Mouse (Mus musculus) gastrocnemius, postnatal 4 days (tissue): ENCODE results near the gene Gm28269. TPM values are rescaled to one million over a fixed set of nuclear protein-coding genes. Genes with fewer than 3 reads are reported as not detected.

Experiments
- DNase-seq, 2 experiments: peaks; one replicate each; pipeline ENCODE4 v3.0.0; 2021 to 2022; ENCODE audit warnings: low spot score in 2 of 2, mixed read lengths in 2 of 2
- long read RNA-seq, 2 experiments: library from polyadenylated mRNA; stranded (forward); transcript quantifications; one replicate each; pipeline ENCODE4 v2.0.0; 2021
- total RNA-seq, 2 experiments: library from RNA; stranded (reverse); gene quantifications; 2 replicates each; pipeline ENCODE4 v1.2.3; 2021

Gm28269 gene
- total RNA-seq = not detected
- long read RNA-seq, experiment 1 = 0 reads
- long read RNA-seq, experiment 2 = 0 reads

DNA sequence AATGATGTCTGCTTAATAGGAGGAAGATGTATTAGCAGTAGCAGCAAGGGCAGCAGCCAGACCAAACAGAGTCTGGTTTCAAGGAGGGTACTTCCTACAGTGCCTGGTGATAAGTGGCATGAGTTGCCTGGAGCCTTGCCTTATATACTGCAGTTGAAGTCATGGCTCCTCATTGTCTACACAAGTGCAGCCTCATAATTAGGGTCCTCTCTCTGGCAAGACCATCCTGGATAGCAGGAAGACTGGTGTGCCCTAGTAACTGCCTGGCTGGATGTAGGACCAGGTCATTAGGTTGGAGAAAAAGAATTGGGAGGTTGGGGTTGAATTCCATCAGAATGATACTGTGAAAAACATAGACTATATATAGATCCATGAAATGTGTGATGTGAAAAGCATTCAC lies at the start of gene Gm28269:
Gene Gm28269 (minus strand): TSS at position 101 of the 400 bp plus-strand sequence.
- no peak for DNase-seq

DNA sequence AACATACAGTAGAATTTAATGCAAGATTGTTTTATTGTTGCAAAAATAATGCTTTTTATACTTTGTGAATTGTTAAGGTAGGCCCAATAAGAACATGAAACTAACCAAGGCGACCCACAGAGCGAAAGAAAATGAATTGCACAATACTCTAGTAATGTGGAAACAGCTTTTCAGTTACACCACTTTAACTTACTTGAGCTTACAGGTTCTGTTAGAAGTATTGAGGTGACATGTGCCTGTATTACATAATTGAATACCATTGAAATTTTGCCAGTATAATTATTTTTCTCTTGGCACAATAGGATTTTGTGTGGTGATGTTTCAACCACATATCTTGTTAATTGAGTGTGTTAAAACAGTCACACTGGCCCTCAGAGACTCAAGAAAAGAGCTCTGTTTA lies 28.0 kb downstream of the Gm28269 start:
- DNase-seq = no peak

DNA sequence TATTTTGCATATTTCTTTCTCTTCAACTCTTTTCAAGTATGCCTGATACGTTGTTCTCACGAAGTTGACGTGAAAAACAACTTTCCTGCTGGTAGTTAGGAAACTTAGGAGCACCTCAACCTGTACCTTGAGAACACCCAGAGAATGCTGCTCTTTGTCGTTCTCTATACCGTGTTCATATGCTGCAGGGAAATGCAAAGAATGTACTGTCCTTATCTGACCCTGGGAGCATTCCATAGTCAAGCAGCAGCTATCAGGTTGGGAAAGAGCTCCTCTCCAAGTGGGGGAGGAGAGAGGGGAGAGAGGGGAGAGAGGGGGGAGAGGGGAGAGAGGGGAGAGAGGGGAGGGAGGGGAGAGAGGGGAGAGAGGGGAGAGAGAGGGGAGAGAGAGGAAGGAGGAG lies 29.6 kb downstream of the Gm28269 start:
- DNase-seq = no peak

DNA sequence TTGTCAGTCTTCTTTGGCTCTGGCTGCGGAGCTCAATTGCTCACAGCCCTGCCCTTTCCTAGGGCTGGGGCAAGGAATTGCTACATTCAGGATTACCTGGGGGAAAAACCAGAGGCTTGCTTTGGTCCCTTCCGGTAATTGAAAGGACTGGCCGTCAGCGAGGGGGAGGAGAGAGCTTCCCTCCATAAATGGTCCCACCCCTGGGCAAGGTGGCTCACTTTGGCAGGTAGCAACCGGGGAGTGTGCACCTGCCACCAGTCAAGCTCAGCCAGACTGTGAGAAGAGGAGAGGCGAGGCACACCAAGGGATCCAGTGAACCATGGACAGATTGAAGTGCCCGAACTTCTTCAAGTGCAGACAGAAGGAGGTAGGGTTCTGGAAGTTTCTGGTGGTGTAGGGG lies 30.1 kb downstream of the Gm28269 start, which contains the start of gene Slc6a14:
Gene Slc6a14 (plus strand): TSS at position 68 of the 400 bp plus-strand sequence.
- DNase-seq = no peak

DNA sequence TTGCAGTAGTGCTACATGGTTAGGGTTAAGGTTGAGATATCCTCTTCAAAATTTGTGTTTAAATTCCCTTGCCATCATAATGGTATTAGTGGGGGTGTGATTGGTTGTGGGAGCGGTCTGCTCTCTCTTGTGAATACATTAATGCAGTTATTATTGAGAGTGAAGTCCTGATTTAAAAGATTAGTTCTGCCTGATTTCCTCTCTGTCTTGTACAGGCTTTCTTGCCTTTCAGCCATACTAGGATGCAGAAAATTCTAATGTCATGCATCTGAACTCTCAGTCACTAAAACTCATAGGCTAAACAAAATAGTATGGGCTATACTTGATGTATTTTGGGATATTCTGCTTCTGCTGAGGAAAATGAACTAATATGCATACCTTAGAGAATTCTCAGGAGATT lies 40.4 kb downstream of the Gm28269 start:
- no peak for DNase-seq

DNA sequence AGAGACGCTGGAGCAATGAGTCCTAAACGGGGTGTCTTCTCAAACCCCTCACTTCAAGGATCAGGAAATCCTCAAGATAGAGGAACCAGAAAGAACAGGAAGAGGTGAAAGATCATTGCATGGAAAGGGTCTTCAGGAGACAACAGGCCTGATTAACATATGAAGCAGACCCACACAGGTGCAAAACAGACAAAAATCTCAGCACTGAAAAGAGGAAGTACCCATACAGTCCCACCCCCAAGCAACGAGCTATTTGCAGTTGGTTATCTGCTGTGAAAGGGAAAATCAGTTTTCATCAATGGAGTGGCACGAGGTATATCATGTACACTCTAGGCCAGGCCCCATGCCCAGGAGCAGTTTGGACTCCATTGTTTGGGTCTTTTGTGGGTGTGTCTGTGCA lies 43.3 kb downstream of the Gm28269 start:
- DNase-seq = no peak

DNA sequence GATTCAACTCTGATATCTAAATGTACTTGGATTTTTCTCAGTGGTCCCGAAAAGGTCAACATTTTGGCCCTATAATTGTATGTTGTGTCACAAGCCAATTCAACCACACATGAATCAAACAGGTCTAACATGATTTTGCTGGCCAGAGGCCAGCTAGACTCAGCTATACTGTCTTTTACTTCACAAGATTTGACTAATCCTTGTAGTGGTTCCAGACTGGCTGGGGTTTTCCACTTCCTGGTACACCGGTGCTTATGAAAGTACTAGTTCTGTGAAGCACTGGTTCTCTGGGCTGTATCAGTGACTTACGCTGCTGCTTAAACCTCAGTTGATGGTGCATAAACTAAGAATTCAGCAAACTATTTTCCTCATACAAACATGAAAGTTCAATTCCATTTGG lies 49.2 kb downstream of the Gm28269 start:
- no peak for DNase-seq

DNA sequence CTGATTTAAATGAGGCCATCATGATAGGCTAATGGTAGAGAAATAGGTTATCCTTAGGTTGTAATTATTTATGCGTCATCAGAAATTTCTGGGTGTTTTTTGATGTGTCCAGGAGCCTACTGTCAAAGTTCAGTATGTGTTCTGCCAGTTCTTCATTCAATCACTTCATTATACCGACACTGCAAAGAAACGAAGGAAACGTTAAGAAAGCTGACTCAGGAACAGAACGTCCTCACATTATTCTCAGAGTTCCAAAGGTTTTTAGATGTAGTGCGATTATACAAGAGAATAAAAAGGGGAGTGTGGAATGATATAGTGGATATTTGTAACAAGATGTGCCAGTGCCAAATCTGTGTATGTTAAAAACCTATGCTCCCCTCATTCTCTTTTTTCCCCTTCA lies 49.7 kb downstream of the Gm28269 start:
- no peak for DNase-seq

Other genes starting within 250 kb of the Gm28269 start
- gene Slc6a14, start 30.2 kb downstream of the Gm28269 start, total RNA-seq = not detected